Mouse (Mus musculus): Measurements from ENCODE around the gene Crybg1. TPM values are rescaled to one million over a fixed set of nuclear protein-coding genes. Genes with fewer than 3 reads are reported as not detected.

Gene Crybg1
- polyA plus RNA-seq, 1 experiment, result 14.8 TPM

DNA sequence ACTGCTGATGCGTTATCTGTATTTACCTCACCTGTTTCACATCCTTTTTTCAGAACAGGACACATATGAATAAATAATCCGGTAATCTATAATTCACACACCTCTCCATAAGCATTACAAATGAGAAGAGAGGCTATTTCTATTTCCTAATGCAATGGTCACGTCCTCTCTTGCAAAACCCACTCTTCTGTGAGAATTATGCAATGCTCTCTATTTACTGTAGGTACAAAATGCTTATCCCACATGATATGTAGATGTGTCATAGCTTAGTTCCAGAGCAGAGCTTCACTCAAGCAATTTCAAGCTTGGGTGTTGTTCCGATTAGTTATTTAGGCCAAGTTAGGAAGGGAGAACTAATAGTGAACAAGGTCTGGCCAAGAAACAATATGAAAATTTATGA lies 14.4 kb upstream of the Crybg1 start:
- Histone ChIP-seq H3K4me3 (ENCODE audit: low read depth, low read length) (no peak overlapping the region), H3K27me3 (ENCODE audit: control insufficient read depth, insufficient read depth, low read length) (no peaks in the 10 kb centered on the region), H3K27ac (ENCODE audit: insufficient read depth, low read depth, low read length) (no peak overlapping the region), H3K36me3 (ENCODE audit: control insufficient read depth, insufficient read depth, low read length) (no peaks in the 10 kb centered on the region), H3K4me1 (ENCODE audit: control insufficient read depth, insufficient read depth, insufficient read length, low read length) (no peaks in the 10 kb centered on the region)
- TF ChIP-seq CTCF (IDR thresholded peaks at IDR 0.05; ENCODE audit: extremely low read depth, insufficient read length, insufficient replicate concordance, low read depth, low read length) (no peak), POLR2A (IDR thresholded peaks at IDR 0.05; ENCODE audit: low read depth, low read length) (no peak)
- 85% methylated on average over 4 of the region's 4 CpGs for WGBS

DNA sequence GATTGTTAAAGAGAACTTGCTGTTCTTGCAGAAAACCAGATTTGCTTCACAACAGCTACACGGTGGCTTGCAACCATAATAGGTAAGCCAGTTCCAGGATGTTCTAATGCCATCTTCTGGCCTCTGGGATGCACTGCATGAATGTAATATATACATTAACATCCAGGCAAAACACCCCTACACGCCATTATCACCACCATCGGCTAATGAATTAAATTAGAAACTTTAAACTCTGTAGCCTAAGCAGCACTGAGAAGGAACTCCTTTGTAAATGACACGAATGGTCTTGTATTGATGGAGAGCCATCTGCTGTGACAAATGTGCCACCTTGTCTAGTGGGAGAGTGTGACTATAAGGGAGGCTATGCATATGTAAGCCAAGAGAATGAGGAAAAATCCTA lies 11.5 kb upstream of the Crybg1 start:
- H3K27ac ChIP-seq (ENCODE audit: insufficient read depth, low read depth, low read length), result no peak overlapping the region
- no peaks in the 10 kb centered on the region for H3K27me3 ChIP-seq (ENCODE audit: control insufficient read depth, insufficient read depth, low read length)
- TF ChIP-seq POLR2A (IDR thresholded peaks at IDR 0.05; ENCODE audit: low read depth, low read length), result no peak
- TF ChIP-seq CTCF (IDR thresholded peaks at IDR 0.05; ENCODE audit: extremely low read depth, insufficient read length, insufficient replicate concordance, low read depth, low read length), result no peak
- WGBS, result 34% methylated on average over 4 of the region's 4 CpGs
- no peaks in the 10 kb centered on the region for H3K36me3 ChIP-seq (ENCODE audit: control insufficient read depth, insufficient read depth, low read length)
- no peaks in the 10 kb centered on the region for H3K4me1 ChIP-seq (ENCODE audit: control insufficient read depth, insufficient read depth, insufficient read length, low read length)
- H3K4me3 ChIP-seq (ENCODE audit: low read depth, low read length), result no peak overlapping the region

DNA sequence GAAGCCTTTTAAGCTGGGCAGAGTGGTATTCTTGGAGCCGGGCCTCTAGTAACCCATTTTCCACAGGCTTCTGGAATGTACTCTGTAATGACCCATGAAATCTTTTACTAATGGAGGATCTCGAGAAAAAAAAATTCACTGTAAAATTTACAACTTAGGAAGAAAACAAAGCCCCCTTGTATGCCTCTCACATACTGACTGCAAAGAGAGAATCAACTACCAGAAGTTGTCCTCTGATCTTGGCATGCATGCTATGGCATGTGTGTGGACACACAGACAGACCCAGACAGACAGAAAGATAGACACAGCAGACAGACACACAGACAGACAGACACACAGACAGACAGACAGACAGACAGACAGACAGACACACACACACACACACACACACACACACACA lies 8.8 kb upstream of the Crybg1 start:
- no peak overlapping the region for H3K4me3 ChIP-seq (ENCODE audit: low read depth, low read length)
- TF ChIP-seq POLR2A (IDR thresholded peaks at IDR 0.05; ENCODE audit: low read depth, low read length) (no peak), CTCF (IDR thresholded peaks at IDR 0.05; ENCODE audit: extremely low read depth, insufficient read length, insufficient replicate concordance, low read depth, low read length) (no peak)
- H3K27ac ChIP-seq (ENCODE audit: insufficient read depth, low read depth, low read length), result no peak overlapping the region
- H3K4me1 ChIP-seq (ENCODE audit: control insufficient read depth, insufficient read depth, insufficient read length, low read length), result no peaks in the 10 kb centered on the region
- no peaks in the 10 kb centered on the region for H3K27me3 ChIP-seq (ENCODE audit: control insufficient read depth, insufficient read depth, low read length)
- WGBS, result 65% methylated on average over 2 of the region's 2 CpGs
- no peaks in the 10 kb centered on the region for H3K36me3 ChIP-seq (ENCODE audit: control insufficient read depth, insufficient read depth, low read length)

DNA sequence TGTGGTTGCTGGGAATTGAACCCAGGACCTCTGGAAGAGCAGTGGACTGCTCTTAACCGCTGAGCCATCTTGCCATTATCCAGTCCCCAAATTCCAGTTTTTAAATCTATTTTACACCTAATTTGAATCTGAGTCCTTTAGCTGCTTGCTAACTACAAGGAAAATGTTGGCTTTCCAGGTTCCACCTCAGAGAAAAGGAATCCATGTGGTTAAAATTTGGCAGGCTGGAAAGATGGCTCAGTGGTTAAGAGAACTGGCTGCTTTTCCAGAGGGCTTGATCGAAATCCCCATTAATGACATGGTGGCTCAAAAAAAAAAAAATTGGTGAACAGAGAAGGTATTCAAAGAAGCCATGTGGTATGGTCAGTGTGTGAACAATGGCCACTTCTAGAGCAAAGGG lies 1.8 kb upstream of the Crybg1 start:
- H3K27ac ChIP-seq (ENCODE audit: insufficient read depth, low read depth, low read length), result no peak overlapping the region
- TF ChIP-seq POLR2A (IDR thresholded peaks at IDR 0.05; ENCODE audit: low read depth, low read length) (no peak), CTCF (IDR thresholded peaks at IDR 0.05; ENCODE audit: extremely low read depth, insufficient read length, insufficient replicate concordance, low read depth, low read length) (no peak)
- no peak overlapping the region for H3K4me3 ChIP-seq (ENCODE audit: low read depth, low read length)
- H3K27me3 ChIP-seq (ENCODE audit: control insufficient read depth, insufficient read depth, low read length), result no peaks in the 10 kb centered on the region
- peaks cover 7% of the 10 kb centered on the region for H3K4me1 ChIP-seq (ENCODE audit: control insufficient read depth, insufficient read depth, insufficient read length, low read length)
- H3K36me3 ChIP-seq (ENCODE audit: control insufficient read depth, insufficient read depth, low read length), result no peaks in the 10 kb centered on the region
- WGBS, result 92% methylated on average over 2 of the region's 2 CpGs

DNA sequence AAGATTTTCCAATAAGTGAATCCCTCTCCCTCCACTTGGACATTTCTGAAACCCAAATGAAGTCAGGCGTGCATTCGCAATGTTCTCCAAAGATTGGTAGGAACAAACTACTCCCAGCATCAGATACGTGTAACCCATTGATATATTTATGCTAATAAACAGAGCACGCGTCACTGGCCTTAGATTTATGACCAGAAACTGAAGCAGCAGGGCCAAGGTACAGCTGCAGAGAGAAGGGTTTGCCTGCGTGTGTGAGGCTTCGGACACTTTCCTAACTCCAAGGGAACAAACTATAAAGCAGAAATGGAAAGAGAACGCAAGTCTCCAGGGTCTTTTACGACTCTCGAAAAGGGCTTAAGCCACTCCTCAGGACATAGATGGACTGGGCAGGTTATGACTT lies 5.3 kb downstream of the Crybg1 start:
- WGBS, result 30% methylated on average over 10 of the region's 10 CpGs
- Histone ChIP-seq H3K27me3 (ENCODE audit: control insufficient read depth, insufficient read depth, low read length) (no peaks in the 10 kb centered on the region), H3K27ac (ENCODE audit: insufficient read depth, low read depth, low read length) (no peak overlapping the region), H3K4me3 (ENCODE audit: low read depth, low read length) (no peak overlapping the region), H3K4me1 (ENCODE audit: control insufficient read depth, insufficient read depth, insufficient read length, low read length) (peaks cover 5% of the 10 kb centered on the region; the same call in 1 of the 2 replicates), H3K36me3 (ENCODE audit: control insufficient read depth, insufficient read depth, low read length) (no peaks in the 10 kb centered on the region)
- TF ChIP-seq CTCF (IDR thresholded peaks at IDR 0.05; ENCODE audit: extremely low read depth, insufficient read length, insufficient replicate concordance, low read depth, low read length), result no peak
- TF ChIP-seq POLR2A (IDR thresholded peaks at IDR 0.05; ENCODE audit: low read depth, low read length), result no peak

DNA sequence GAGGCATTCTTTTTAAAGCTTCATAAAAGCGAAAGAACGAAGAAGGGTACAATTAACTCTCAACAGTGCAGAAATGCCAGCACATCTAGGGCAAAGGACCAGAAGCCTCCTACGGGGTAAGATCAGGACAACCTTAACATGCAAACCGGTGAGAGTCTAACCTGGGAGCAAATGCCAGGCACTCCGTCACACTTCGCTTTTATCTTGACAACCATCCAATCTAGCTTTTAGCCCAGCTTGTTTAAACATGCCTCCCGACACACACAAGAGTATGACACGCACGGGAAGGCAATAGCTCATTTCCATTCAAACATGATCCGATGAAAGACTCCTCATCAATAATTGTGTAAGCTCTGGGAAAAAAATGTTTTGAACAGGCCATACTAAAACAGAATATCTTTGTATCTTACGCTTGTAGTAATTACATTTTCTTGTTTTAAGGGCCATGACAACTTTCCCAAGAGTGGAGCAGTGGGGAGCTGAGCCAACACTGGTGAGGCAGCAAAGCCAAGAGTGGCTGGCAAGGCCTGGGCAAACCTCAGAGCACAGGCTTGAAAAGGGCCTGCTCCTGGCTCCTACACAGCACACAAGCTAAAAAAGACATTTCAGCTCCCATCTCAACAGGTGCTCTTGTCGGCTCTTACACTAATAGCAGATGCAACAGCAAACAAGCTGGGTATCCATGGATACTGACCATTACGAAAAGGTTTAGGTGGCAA lies 10.4 kb downstream of the Crybg1 start:
- Histone ChIP-seq H3K27ac (ENCODE audit: insufficient read depth, low read depth, low read length) (no peak overlapping the region), H3K4me3 (ENCODE audit: low read depth, low read length) (no peak overlapping the region), H3K4me1 (ENCODE audit: control insufficient read depth, insufficient read depth, insufficient read length, low read length) (peaks cover 2% of the 10 kb centered on the region; the same call in 1 of the 2 replicates), H3K27me3 (ENCODE audit: control insufficient read depth, insufficient read depth, low read length) (no peaks in the 10 kb centered on the region), H3K36me3 (ENCODE audit: control insufficient read depth, insufficient read depth, low read length) (no peaks in the 10 kb centered on the region)
- WGBS, result 79% methylated on average over 13 of the region's 13 CpGs
- TF ChIP-seq CTCF (IDR thresholded peaks at IDR 0.05; ENCODE audit: extremely low read depth, insufficient read length, insufficient replicate concordance, low read depth, low read length), result no peak
- TF ChIP-seq POLR2A (IDR thresholded peaks at IDR 0.05; ENCODE audit: low read depth, low read length), result no peak

DNA sequence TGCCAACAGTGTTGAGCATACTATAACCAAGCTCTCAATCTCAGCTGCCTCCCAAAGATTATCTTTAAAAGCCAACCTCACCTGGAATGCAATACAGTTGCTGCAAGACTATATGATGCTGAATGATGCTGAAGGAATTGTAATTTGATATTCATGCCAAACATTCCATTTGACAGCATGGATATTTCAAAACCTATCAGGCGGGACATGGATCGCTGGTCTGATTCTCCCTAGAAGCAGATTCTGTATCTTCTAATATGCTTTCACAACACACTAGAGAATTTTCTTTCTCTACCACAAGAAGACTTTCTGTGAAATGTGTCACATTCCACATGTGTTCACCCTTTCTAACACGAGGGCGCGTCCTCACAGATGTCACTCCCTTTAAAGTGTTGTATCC lies 22.6 kb downstream of the Crybg1 start:
- Histone ChIP-seq H3K4me3 (ENCODE audit: low read depth, low read length) (no peak overlapping the region), H3K4me1 (ENCODE audit: control insufficient read depth, insufficient read depth, insufficient read length, low read length) (no peaks in the 10 kb centered on the region), H3K27ac (ENCODE audit: insufficient read depth, low read depth, low read length) (no peak overlapping the region), H3K27me3 (ENCODE audit: control insufficient read depth, insufficient read depth, low read length) (no peaks in the 10 kb centered on the region), H3K36me3 (ENCODE audit: control insufficient read depth, insufficient read depth, low read length) (no peaks in the 10 kb centered on the region)
- 83% methylated on average over 5 of the region's 5 CpGs for WGBS
- TF ChIP-seq CTCF (IDR thresholded peaks at IDR 0.05; ENCODE audit: extremely low read depth, insufficient read length, insufficient replicate concordance, low read depth, low read length) (no peak), POLR2A (IDR thresholded peaks at IDR 0.05; ENCODE audit: low read depth, low read length) (no peak)

Data from small intestine, adult 2 months (tissue).